Mouse (Mus musculus) embryonic facial prominence, embryonic 12.5 days (tissue): ENCODE results near the gene Fkrp. TPM values are rescaled to one million over a fixed set of nuclear protein-coding genes. Genes with fewer than 3 reads are reported as not detected.

Experiments used
- ATAC-seq: fragments of 200-750 bp; cut with Nextera tagmentation; 2 replicates; pipeline ENCODE4 v1.8.0; 2017; ENCODE audit not compliant: insufficient number of reproducible peaks, insufficient read depth, low FRiP score, low TSS enrichment
- H3K27ac ChIP-seq: fragments of 300-500 bp; sonication (generic); 2 replicates; pipeline ENCODE4 v1.5.1; 2016; ENCODE audit warnings: mild to moderate bottlenecking
- H3K27me3 ChIP-seq: fragments of 300-500 bp; sonication (generic); 2 replicates; pipeline ENCODE4 v1.6.1; 2016; ENCODE audit warnings: mild to moderate bottlenecking, moderate library complexity
- H3K36me3 ChIP-seq: fragments of 300-500 bp; sonication (generic); 2 replicates; pipeline ENCODE4 v1.6.1; 2016; ENCODE audit warnings: mild to moderate bottlenecking
- H3K4me1 ChIP-seq: fragments of 300-500 bp; sonication (generic); 2 replicates; pipeline ENCODE4 v1.6.1; 2016
- H3K4me2 ChIP-seq: fragments of 300-500 bp; sonication (generic); replicated peaks from 2 replicates; pipeline ENCODE4 v1.6.1; 2016; ENCODE audit warnings: mild to moderate bottlenecking, moderate library complexity
- H3K4me3 ChIP-seq: fragments of 300-500 bp; sonication (generic); 2 replicates; pipeline ENCODE4 v1.5.1; 2016; ENCODE audit warnings: mild to moderate bottlenecking
- H3K9ac ChIP-seq: fragments of 300-500 bp; sonication (generic); 2 replicates; pipeline ENCODE4 v1.6.1; 2016; ENCODE audit warnings: mild to moderate bottlenecking, moderate library complexity
- H3K9me3 ChIP-seq: fragments of 300-500 bp; sonication (generic); 2 replicates; pipeline ENCODE4 v1.6.1; 2016; ENCODE audit warnings: mild to moderate bottlenecking, moderate library complexity
- WGBS: fragments of 180-500 bp; shearing (Covaris S2); methylation state at CpG from one replicate; pipeline ENCODE4 v1.1.7; 2016; 5-methylcytosine and 5-hydroxymethylcytosine counted together
- polyA plus RNA-seq: library from polyadenylated mRNA; unstranded; fragments of >200 nt; fragmentation: Nextera tagmentation; extraction: Ambion mirVana; gene quantifications from 2 replicates; pipeline ENCODE4 v1.2.1, GENCODE M21; 2016

The Fkrp gene
- polyA plus RNA-seq, 1 experiment from 2014 or later, result 31.4 TPM

GRCm38 (mm10) chr7:16826571-16826970 lies 10.0 kb upstream of the Fkrp start:
- H3K4me2 ChIP-seq, result no peak overlapping the region
- no peak overlapping the region for H3K4me3 ChIP-seq
- H3K4me1 ChIP-seq, result peaks cover 7% of the 10 kb centered on the region; the same call in 1 of the 2 replicates
- H3K9ac ChIP-seq, result no peak overlapping the region
- 75% methylated on average over 5 of the region's 5 CpGs for WGBS
- ATAC-seq, result no peak
- no peak overlapping the region for H3K27ac ChIP-seq
- no peaks in the 10 kb centered on the region for H3K27me3 ChIP-seq
- H3K9me3 ChIP-seq, result no peaks in the 10 kb centered on the region
- peaks cover 85% of the 10 kb centered on the region for H3K36me3 ChIP-seq

GRCm38 (mm10) chr7:16825785-16826184 lies 9.3 kb upstream of the Fkrp start:
- ATAC-seq, result no peak
- Histone ChIP-seq H3K4me3 (no peak overlapping the region), H3K36me3 (peaks cover 77% of the 10 kb centered on the region), H3K27ac (no peak overlapping the region), H3K27me3 (no peaks in the 10 kb centered on the region), H3K4me1 (peaks cover 14% of the 10 kb centered on the region), H3K9me3 (no peaks in the 10 kb centered on the region), H3K9ac (no peak overlapping the region), H3K4me2 (no peak overlapping the region)
- 81% methylated on average over 10 of the region's 10 CpGs for WGBS

- H3K4me1 ChIP-seq, result peaks cover 31% of the 10 kb centered on the region
- H3K9ac ChIP-seq, result no peak overlapping the region
- ATAC-seq, result no peak
- no peaks in the 10 kb centered on the region for H3K9me3 ChIP-seq
- no peak overlapping the region for H3K4me2 ChIP-seq
- WGBS, result 83% methylated on average over 5 of the region's 5 CpGs
- H3K4me3 ChIP-seq, result no peak overlapping the region
- no peaks in the 10 kb centered on the region for H3K27me3 ChIP-seq
- H3K36me3 ChIP-seq, result peaks cover 57% of the 10 kb centered on the region
- no peak overlapping the region for H3K27ac ChIP-seq
Measured at GRCm38 (mm10) chr7:16823734-16824133, 7.2 kb upstream of the Fkrp start.

DNA sequence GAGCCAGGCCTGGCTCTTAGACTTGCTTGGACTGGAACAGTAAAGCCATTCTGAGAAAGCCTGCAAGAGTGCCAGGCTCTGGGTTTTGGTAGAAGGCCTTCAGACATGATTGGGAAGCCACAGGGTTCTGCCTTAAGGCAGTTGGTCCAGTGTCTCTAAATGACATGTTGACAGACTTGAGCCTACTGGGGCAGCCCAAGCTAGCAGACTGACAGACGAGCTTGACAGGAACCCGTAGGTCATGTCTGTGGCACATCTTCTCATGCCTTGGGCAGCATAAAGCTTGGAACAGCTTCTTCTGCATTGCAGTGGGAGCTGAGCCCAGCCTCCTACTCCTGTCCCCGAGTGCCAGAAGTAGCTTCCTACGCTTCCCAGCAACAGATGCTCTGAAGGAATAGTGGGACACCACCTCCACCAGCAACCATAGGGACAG lies 5.2 kb upstream of the Fkrp start:
- H3K36me3 ChIP-seq, result peaks cover 38% of the 10 kb centered on the region
- 53% methylated on average over 4 of the region's 4 CpGs for WGBS
- H3K9ac ChIP-seq, result no peak overlapping the region

GRCm38 (mm10) chr7:16821091-16821490 lies 4.6 kb upstream of the Fkrp start:
- 11% methylated on average over 3 of the region's 3 CpGs for WGBS
- Histone ChIP-seq H3K4me3 (no peak overlapping the region), H3K4me2 (no peak overlapping the region)

More for the DNA sequence above, 5.2 kb upstream of the Fkrp start:
- no peak overlapping the region for H3K4me2 ChIP-seq
- H3K4me1 ChIP-seq, result peaks cover 46% of the 10 kb centered on the region
- H3K9me3 ChIP-seq, result no peaks in the 10 kb centered on the region
- H3K27ac ChIP-seq, result no peak overlapping the region
- no peaks in the 10 kb centered on the region for H3K27me3 ChIP-seq
- ATAC-seq, result no peak
- H3K4me3 ChIP-seq, result no peak overlapping the region

DNA sequence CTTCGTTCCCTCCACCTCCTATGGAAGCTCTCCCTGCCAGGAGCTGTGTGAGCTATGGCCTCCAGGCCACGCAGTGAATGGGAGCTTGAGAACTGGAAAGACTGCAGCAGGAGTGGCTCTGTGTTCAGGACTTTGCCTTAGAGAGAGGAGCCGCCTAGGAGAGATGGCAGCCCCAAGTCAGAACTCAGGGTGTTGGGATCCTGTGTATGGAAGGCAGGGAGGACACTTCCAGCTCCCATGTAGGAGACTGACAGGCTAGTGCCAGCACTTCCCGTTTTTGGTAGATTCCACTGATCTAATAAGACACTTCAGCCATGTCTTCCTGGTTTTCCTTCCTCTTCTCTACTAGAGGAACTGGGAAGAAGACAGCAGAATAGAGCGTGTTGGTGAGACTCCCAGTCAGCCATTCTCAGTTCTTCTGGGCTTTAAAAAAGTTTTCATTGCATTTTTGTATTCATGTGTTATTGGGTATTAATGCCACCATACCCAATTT lies 3.8 kb upstream of the Fkrp start:
- Histone ChIP-seq H3K9ac (no peak overlapping the region), H3K4me3 (no peak overlapping the region), H3K27ac (no peak overlapping the region), H3K27me3 (no peaks in the 10 kb centered on the region), H3K9me3 (no peaks in the 10 kb centered on the region), H3K4me2 (no peak overlapping the region), H3K36me3 (peaks cover 24% of the 10 kb centered on the region), H3K4me1 (peaks cover 47% of the 10 kb centered on the region)
- WGBS, result 58% methylated on average over 5 of the region's 5 CpGs
- no peak for ATAC-seq

More at GRCm38 (mm10) chr7:16821091-16821490, 4.6 kb upstream of the Fkrp start:
- Histone ChIP-seq H3K27me3 (no peaks in the 10 kb centered on the region), H3K27ac (0 out of 2 replicates have a peak overlapping the region, but pooled peaks have one; percentile 36), H3K9me3 (no peaks in the 10 kb centered on the region), H3K9ac (peak overlapping the region; percentile 42), H3K4me1 (peaks cover 44% of the 10 kb centered on the region), H3K36me3 (peaks cover 32% of the 10 kb centered on the region)
- ATAC-seq, result no peak

DNA sequence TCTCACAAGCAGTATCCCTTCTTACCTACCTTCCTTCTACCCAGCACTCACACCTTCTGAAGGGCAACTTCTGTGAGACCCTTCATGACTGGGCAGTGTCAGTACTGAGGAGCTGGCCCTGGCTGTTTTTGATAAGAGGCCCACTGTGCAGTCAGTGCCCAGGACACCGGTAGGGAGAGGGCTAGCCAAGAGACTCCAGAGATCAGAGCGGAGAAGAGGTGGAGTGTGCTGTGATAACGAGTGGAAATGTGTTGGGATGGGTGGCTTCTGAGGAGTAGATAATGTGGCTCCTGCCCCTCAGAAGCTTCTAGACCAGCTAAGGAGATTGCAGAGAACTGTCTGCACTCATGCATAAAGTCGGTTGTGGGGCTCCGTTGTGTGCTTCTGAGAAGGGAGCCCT lies 3.3 kb upstream of the Fkrp start:
- Histone ChIP-seq H3K36me3 (peaks cover 22% of the 10 kb centered on the region), H3K4me1 (peaks cover 51% of the 10 kb centered on the region)
- WGBS, result 84% methylated on average over 5 of the region's 5 CpGs

GRCm38 (mm10) chr7:16817693-16818092 lies 1.2 kb upstream of the Fkrp start:
- Histone ChIP-seq H3K9ac (peak overlapping the region; percentile 100), H3K4me1 (peaks cover 51% of the 10 kb centered on the region)
- 47% methylated on average over 3 of the region's 3 CpGs for WGBS

More for the DNA sequence above, 3.3 kb upstream of the Fkrp start:
- Histone ChIP-seq H3K9ac (no peak overlapping the region), H3K4me3 (no peak overlapping the region), H3K4me2 (no peak overlapping the region), H3K27me3 (no peaks in the 10 kb centered on the region), H3K9me3 (no peaks in the 10 kb centered on the region), H3K27ac (no peak overlapping the region)
- ATAC-seq, result no peak

GRCm38 (mm10) chr7:16816078-16816474 lies 456 bp downstream of the Fkrp start:
- under 1% methylated on average over 37 of the region's 55 CpGs for WGBS
- peak overlapping the region; percentile 95 for H3K4me3 ChIP-seq
- peaks cover 13% of the 10 kb centered on the region; the same call in 1 of the 2 replicates for H3K36me3 ChIP-seq
- peak overlapping the region; percentile 93 for H3K4me2 ChIP-seq
- H3K9me3 ChIP-seq, result no peaks in the 10 kb centered on the region
- H3K9ac ChIP-seq, result peak overlapping the region; percentile 100
- peak overlapping the region; percentile 99 for H3K27ac ChIP-seq
- H3K27me3 ChIP-seq, result peaks cover 15% of the 10 kb centered on the region
- ATAC-seq, result peak; percentile 48
- H3K4me1 ChIP-seq, result peaks cover 55% of the 10 kb centered on the region

More at GRCm38 (mm10) chr7:16817693-16818092, 1.2 kb upstream of the Fkrp start:
- peak overlapping the region; percentile 93 for H3K4me2 ChIP-seq
- H3K4me3 ChIP-seq, result peak overlapping the region; percentile 95
- peaks cover under 1% of the 10 kb centered on the region; the same call in 1 of the 2 replicates for H3K27me3 ChIP-seq
- peaks cover 18% of the 10 kb centered on the region; the same call in 1 of the 2 replicates for H3K36me3 ChIP-seq
- no peak for ATAC-seq
- H3K9me3 ChIP-seq, result no peaks in the 10 kb centered on the region
- no peak overlapping the region for H3K27ac ChIP-seq

DNA sequence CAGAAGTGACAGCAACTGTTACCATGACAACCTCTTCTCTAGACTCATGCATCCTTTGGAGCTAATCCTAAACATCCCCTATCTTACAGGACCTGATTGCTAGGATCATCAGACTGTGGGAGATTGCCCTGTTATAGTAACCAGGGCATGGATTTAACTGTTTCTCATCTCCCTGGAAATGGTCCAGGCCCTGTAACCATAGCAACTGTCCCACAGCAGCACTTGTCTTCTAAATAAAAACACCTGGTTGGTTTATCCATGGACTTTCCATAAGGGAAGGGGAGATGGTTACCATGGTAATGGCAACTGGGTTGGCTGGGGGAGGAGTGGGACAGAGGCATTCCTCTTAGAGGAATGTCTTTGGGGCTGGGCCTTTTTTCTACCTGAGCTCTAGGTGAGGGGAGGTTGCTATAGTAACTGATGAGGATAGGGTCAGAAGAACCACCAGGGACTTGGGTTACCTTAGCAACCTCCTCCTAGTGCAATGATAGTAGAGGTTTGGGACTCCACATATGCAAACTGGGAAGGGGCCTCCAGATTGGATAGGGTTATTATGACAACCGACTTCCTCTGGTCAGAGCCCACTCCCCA lies 1.1 kb downstream of the Fkrp start, which contains the start of gene Strn4:
TSS of gene Strn4 (plus strand) at position 539 of the 591 bp plus-strand sequence.
- WGBS, result 0% methylated on average over 1 of the region's 1 CpGs
- Histone ChIP-seq H3K9ac (peak within 1 kb of the TSS; percentile 100), H3K27me3 (peaks cover 21% of the 10 kb centered on the region), H3K4me3 (peak within 1 kb of the TSS; percentile 95), H3K4me2 (peak within 1 kb of the TSS; percentile 93), H3K4me1 (peaks cover 55% of the 10 kb centered on the region), H3K36me3 (peaks cover 13% of the 10 kb centered on the region; the same call in 1 of the 2 replicates), H3K27ac (peak within 1 kb of the TSS; percentile 99), H3K9me3 (no peaks in the 10 kb centered on the region)
- peak; percentile 54 for ATAC-seq

GRCm38 (mm10) chr7:16812505-16812904 lies 4.0 kb downstream of the Fkrp start:
- Histone ChIP-seq H3K4me1 (peaks cover 31% of the 10 kb centered on the region), H3K27ac (no peak overlapping the region), H3K4me2 (no peak overlapping the region), H3K4me3 (no peak overlapping the region), H3K9me3 (no peaks in the 10 kb centered on the region), H3K36me3 (peaks cover 29% of the 10 kb centered on the region), H3K9ac (no peak overlapping the region), H3K27me3 (peaks cover 25% of the 10 kb centered on the region)
- 71% methylated on average over 2 of the region's 2 CpGs for WGBS
- no peak for ATAC-seq

DNA sequence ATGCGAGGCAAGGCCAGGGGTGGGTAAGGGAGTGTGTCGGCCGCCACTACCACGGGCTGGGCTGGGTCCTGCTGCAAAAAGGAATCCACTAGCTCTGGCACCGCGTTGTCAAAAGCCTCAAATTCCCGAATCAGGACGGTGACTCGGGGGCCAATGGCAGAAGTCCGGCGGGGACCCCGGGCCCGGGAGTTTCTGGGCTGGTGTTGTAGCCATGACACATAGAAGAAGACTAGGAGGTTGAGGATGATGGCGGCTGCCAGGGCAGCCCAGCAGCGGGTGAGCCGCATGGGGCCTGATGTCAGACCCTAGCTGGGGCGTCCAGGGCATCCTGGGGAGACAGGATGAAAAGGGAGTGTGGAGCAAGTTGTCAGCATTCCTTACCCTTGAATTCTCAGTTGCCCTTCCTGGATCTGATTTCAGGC lies 4.9 kb downstream of the Fkrp start:
- no peaks in the 10 kb centered on the region for H3K9me3 ChIP-seq
- 9% methylated on average over 17 of the region's 17 CpGs for WGBS
- peak overlapping the region; percentile 48 for H3K4me3 ChIP-seq
- H3K4me1 ChIP-seq, result peaks cover 27% of the 10 kb centered on the region
- peak overlapping the region; percentile 56 for H3K9ac ChIP-seq
- H3K4me2 ChIP-seq, result peak overlapping the region; percentile 96
- H3K27ac ChIP-seq, result no peak overlapping the region
- ATAC-seq, result no peak
- peaks cover 25% of the 10 kb centered on the region for H3K27me3 ChIP-seq
- H3K36me3 ChIP-seq, result peaks cover 32% of the 10 kb centered on the region
